Mouse (Mus musculus) 3134 (cell line): Measurements from ENCODE around the gene Snapc2.
"Not testable (repeated sequence)": the region's sequence is repeated elsewhere in the genome, so short reads cannot be mapped to it uniquely, and the experiment has no call there.

Source experiments
- DNase-seq: peaks from one replicate; pipeline ENCODE4 v3.0.0-alpha.2; 2011; ENCODE audit warnings: low spot score; ENCODE audit not compliant: insufficient read length; ENCODE audit errors: extremely low read depth

Gene Snapc2

DNA sequence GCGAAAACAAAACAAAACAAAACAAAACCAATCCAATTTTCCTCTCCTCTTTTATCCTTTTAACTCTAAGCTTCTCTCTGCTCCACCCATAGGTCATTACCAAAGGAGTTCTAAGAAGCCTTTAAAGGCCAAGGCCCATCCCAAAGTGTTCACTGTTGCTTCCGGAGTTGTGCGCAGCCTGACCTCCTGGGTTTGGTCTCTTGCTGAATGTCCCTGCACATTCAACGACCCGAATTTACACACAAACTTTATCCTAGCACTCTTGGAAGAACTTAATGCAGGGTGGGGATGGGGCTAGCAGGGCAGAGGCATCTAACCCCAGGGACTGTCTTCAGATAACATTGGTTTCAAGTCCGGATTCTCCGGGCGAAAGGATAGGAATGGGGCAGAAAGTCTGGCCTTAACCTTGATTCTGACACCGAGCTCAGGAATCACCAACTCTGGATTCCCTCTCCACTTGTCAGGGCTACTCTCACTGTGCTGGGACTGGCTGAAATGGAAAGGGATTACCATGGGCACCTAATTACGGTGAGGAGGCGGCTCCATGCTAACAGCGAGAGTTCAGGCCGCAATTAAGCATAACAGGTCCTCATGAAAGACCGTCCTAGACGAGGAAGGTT, 15.0 kb upstream of the Snapc2 start:
- DNase-seq = no peak

DNA sequence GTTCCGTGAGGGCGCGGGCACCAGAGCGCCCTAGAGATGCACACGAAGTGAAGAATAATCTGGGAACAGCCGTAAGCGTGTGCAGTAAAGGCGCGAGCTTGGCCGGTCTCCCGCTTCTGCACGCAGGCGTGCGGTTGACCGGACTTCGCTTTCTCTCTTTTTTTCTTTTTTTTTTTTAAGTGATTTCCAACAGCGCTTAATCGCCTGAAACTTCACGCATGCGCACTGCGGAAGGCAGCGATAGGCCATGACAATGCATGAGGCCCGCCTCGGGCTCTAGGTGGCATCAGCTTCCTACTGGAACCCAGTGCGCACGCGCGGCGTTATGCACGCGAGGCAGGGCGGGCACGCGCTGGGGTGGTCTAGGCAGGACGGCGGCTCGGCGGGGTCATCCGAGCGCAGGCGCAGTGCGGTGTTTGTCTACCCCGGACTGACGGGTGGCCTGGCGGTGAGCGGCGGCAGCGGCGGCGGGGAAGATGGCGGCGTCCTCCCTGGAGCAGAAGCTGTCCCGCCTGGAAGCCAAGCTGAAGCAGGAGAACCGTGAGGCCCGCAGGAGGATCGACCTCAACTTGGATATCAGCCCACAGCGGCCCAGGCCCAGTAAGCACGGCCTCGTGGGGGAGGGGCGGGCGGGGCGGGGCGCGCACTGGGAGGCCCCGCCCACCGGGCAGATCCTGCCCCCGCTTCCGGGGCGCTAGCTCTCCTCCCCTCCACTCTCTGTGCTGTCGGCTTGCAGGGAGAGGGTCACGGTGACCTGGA, 14.3 kb upstream of the Snapc2 start, which contains the start of the genes Map2k7 and Gm49320:
Gene Map2k7 (plus strand): TSS at position 307 of the 759 bp plus-strand sequence.
Gene Gm49320 (plus strand): TSS at position 432 of the 759 bp plus-strand sequence.
- peak; percentile 98 for DNase-seq

DNA sequence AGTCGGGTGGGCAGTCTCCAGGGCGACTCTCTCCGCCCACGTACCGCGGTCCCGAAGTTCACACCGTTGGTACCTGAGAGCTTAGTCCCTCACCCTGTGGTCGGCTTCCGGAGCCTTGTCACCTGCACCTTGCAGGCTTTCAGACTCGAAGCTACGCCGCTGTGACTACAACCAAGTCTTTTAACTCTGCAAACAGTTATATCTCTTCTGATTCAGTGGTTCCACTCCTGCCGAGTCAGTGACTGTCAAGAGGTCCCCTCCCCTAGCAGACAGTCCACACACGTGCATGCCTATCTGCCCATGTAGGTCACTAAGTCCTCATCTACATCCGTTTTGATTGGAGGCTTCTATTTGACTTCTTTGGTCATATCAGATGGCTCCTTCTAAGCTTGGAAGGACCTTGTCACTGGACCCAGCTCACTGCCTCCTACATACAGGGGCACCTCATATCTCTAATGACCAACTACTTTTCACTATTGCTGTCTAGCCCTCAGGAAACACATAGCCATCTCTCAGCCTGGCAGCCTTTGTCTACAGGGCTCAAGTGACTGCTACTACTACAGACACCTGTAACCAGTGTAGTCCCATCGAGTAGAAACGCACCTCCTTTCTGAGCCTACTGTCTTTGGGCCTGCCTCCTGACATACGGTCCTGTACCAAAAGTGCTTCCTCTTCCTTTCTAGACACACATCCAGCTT, 13.5 kb upstream of the Snapc2 start:
- no peak for DNase-seq

DNA sequence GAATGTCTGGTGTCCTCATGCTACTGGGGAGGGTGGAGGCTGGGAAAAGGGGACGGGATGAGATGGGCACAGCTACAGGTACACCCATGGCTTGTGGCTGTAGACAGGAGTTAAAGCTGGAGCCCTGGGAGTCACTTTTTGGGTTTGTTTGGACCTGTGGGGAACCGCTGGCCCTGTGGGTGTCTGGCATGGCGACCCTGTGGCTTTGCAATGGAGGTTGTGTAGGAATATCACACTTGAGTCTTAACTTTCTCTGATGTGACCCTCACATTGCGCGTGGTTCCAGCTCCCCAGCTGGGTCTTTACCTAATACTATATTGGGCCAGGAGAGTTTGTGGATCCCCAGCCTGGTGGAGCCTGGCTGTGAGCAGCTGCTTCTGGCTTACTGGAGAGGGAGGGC, 7.8 kb upstream of the Snapc2 start:
- DNase-seq = no peak

DNA sequence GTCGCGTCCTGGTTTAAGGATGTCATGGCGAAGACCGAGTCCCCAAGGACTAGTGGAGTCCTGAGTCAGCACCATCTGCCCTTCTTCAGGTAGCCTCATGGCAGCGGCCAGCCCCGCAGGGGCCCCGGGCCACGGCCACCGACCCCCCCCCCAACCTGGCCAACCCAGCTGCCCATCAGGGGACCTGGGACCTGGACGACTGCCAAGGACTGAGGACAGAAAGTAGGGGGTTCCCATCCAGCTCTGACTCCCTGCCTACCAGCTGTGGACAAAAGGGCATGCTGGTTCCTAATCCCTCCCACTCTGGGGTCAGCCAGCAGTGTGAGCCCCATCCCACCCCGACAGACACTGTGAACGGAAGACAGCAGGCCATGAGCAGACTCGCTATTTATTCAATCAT, 7.1 kb upstream of the Snapc2 start:
- no peak for DNase-seq

DNA sequence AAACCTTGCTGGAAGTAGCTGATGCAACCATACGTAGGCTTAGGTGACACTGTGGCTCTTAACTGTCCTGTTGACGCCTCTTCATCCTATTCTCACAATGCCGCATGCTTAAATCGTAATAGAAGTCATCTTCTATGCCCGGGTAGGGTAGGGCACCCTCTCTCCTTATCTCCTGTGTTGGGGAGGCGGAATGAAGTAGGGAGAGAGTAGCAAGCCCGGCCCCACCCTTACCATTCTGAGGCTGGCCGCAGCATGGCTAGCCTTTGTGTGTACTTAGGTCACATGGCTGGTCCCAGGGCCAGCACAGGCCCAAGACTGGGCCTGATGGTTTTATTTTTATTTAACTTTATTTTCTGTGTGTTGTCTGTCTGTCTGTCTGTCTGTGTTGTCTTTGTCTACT, 5.6 kb upstream of the Snapc2 start:
- no peak for DNase-seq

DNA sequence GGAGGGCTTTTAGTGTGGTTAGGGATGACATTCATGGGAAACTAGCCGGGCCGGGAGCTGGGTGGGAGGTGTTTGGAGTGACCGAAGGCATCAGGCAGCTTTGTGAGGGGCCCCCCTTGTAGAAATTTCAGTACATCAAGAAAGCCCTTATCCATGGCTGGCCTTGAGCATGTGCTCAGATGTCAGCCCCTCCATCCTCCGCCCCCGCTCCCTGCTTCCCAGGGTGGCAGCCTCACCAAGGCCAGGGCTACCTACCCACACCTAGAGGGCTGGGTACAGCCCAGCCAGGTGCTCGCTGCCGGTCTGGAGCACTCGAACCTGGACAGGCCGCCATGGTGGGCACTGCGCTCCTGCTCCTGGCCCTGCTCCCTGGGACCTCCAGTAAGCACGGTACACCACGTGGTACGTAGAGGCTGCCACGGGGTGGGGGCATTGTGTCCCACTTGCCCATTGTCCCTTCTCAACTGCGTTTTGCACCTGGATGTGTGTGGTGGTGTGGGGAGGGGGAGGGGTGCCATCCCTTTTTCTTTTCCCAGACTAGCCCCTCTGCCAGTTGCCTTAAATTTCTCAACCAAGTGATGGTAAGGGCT, 4.8 kb upstream of the Snapc2 start, which contains the start of gene Tgfbr3l:
Gene Tgfbr3l (plus strand): TSS at position 264 of the 590 bp plus-strand sequence.
- DNase-seq = no peak

DNA sequence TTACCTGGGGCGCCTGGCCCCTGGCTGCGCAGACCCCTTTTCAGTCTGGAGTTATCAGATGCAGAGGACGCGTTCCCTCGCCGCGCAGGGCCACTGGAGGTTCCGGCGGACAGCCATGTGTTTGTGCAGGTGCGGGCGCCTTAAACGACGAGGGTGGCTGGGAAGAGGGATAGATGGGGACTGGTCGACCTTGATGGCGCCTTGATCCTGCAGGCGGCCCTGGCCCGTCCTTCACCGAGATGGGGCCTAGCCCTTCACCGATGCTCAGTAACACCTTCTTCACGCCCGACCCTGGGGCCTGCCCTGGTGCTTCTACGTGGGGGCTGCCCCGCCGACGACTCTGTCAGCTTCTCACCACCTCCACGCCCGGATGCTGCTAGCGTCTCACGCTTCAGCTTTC, 3.7 kb upstream of the Snapc2 start:
- no peak for DNase-seq

DNA sequence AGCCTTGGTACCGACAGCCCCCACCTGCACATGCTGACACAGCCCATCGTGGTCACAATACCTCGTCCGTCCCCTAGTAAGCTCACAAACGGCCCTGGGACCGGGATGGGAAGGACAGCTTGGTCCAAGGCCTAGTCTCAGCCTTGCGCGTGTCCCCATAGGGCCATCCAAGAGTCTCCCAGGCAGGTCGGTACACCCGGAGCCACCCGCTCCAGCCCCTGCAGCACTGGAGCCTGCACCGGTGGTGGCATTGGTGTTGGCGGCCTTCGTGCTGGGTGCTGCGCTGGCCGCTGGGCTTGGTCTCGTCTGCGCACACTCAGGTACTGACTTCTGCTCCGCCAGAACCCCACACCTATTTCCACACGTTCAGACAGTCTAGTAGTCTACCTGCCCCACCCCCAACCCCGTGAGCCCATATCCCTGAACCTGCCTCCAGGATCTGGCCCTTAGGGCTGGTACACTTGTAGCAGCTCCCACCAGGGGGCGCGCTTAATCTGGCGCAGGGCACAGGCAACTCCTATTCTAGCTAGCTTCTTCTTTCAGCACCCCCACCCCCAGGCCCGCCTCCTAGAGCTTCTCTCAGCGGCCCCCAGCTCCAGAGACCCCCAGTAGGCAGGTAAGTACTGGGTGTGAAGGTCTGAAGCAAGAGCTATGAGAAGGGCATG, 2.4 kb upstream of the Snapc2 start:
- DNase-seq = peak; percentile 66

DNA sequence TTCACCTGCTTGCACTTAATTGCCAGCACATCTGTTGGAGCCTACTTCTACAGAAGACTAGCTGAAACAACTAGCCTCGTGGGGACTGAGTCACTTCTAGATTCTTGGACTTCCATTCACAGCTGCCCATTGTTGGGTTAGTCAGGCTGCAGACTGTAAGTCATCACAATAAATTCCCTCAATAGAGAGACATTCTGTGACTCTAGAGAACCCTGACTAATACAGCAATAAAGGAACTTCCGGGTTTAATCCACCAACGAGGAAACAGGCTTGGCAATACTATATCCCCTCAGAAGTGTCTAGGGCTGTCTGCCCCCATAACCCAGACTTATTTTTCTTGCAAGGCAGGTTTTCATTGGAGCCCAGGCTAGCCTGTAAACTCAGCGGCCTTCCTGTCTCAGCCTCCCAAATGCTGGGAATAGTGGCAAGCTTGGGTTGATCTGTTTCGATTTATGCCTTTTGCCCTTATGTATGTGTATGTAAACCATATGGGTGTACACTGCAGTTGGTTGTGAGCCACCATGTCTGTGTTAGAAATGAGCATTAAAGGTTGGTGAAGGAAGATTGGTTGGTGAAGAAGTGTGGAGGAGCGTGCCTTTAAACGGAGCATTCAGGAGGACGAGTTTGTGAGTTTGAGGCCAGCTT, 642 bp upstream of the Snapc2 start:
- DNase-seq = no peak

DNA sequence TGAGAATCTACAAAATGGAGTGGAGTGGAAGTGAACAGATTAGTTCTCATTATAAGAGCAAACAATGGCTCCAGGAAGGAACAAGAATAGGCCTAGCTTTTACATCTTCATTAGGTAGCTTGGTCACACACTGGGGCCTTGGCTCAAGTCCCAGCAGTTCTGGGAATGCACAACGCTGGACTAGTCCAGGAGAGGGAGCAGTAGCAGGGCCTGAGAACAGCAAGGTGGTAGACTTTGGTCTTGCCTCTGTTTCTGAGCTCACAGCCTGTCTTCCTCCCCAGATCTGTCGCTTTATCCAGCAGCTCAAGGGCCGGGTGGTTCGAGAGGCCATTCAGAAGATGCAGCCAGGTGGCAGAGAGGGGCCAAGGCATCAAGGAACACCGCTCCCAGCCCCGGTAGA, 1.1 kb downstream of the Snapc2 start:
- no peak for DNase-seq

DNA sequence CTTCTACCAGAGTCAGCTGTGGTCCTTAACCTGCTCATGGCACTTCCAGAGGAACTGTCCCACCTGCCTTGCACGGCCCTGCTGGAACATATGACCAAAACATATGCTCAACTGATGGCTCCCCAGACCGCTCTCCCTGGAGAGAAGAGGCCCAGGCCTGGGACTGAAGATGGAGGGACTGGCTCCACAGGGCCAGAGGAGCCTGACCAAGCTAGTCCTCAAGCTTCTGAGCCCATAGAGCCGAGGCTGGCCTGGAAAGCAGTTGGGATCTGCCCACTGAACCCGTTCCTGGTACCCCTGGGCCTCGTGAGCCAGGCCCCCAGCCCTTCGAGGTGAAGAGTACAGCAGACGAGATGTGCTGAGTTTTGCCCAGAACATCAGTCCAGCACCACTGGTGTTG, 2.6 kb downstream of the Snapc2 start:
- not testable (repeated sequence) for DNase-seq

DNA sequence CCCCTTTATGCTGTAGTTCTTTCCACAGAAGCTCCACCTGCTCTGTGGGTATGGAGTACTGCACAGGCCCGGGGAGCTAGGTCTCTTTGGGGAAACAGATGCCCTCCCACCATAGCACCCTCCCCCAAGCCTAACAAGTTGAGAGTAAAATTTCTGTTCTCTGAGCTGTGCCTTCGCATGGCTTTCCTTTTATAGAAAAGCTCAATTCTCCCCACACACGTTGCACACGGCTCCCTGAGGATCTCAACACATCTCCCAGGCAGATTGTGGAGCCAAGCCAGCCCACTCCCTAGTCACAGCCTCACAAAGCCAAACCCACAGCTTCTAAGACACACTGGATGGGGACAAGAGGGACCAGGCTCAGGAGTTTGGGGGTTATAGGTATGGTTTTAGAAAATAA, 4.0 kb downstream of the Snapc2 start:
- no peak for DNase-seq

DNA sequence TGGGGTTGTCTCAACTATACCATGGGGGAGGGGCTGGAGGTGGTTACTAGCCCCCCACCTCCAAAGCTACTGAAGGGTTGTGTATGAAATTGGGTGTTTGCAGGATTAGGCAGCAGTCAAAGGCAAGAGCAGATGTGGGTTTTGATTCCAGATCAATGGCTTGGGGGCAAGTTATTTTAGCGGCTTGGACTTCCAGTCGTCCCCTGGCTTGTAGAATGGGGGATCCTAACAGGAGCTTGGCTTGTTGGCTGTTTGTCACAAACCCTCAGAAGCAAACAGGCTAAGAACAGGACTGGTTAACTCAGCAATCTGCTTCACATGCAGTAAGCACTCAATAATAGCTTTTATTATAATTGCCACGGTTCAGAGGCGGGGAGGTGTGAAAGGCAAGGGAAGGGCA, 4.5 kb downstream of the Snapc2 start:
- DNase-seq = no peak

DNA sequence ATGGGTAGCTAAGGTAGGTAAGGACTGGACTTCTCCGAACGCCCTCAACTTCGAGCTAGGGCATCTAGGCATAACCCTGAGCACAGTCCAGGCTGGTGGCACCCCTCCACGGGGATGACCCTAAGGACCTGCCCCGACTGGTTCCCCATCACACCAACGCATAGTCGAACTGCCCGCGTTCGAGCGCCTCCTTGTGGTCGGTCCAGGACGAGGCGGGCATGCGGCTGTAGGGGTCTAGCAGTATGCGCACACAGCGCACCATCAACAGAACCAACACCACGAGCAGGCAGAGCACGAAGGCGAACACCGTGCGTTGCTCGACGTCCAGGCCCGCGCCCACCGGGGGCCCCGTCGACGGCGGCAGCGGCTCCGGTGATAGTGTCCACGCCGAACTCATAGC, 5.4 kb downstream of the Snapc2 start:
- DNase-seq = peak; percentile 70

DNA sequence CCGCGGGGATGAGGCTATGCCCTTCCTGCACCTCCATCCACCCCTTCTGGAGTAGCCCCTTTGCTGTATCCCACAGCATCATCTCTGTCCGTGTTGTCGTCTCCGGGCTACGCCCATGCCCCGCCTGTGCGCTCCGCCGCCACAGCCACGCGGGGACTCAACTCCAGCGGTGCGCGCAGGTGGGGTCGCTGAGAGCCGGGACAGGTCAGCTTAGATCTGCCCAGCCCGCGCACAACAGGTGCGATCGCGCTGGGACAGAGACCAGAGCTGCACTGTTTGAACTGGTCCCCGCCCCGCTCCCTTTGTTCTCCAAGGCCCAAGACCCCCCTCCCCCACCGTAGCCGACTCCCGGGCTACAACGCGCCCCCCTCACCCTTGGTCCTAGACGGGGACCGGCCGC, 5.8 kb downstream of the Snapc2 start:
- no peak for DNase-seq

DNA sequence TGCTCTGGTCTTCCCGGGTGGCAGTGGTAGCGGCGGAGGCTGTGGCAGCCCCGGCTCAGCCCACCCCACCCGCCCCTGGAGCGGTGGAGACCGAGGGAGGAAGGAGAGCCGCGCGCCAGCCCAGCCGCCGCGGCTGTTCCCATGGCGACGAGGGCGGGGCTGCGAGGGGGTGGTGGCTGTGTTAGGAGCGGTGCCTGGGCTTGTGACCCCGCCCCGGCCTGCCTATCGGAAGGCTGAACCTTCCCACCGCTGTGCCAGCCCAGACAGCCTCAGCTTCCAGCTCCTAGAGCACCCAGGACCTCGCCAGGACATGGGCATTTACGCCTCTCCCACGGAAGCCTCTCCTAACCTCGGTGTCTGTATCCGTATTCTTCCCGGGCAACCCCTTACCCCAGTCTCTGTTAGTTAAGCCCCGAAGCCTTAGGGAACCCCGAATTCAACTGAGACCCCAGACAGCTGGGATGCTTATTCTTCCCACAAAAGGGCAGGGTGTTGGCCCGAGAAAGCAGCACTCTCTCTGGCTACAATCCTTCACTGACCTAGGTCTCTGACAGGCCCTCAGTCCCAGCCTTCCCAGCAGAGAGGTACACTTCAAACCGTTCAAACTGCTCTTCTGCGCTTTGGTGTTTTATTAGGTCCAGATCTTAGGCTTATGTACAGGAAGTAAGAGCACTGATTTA, 6.4 kb downstream of the Snapc2 start, which contains the start of gene Ctxn1:
Gene Ctxn1 (minus strand): TSS at position 150 of the 680 bp plus-strand sequence.
- peak; percentile 90 for DNase-seq

DNA sequence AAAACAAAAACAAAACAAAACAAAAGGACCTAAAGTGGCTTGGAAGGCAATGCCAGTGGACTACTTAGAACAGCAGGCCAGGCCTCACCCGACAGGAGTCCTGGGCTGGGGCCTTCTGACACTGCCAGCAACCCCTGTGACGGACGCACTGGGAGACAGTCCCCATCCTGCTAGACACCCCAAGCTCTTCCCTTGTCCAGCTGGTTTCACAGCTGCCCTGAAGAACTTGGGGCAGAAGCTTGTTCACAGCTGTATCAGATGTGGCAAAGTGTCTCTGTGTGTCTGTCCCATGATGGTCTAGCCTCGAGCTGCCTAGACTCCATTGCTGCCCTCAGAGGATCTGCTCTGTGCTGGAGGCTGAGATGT, 6.9 kb downstream of the Snapc2 start:
- no peak for DNase-seq

DNA sequence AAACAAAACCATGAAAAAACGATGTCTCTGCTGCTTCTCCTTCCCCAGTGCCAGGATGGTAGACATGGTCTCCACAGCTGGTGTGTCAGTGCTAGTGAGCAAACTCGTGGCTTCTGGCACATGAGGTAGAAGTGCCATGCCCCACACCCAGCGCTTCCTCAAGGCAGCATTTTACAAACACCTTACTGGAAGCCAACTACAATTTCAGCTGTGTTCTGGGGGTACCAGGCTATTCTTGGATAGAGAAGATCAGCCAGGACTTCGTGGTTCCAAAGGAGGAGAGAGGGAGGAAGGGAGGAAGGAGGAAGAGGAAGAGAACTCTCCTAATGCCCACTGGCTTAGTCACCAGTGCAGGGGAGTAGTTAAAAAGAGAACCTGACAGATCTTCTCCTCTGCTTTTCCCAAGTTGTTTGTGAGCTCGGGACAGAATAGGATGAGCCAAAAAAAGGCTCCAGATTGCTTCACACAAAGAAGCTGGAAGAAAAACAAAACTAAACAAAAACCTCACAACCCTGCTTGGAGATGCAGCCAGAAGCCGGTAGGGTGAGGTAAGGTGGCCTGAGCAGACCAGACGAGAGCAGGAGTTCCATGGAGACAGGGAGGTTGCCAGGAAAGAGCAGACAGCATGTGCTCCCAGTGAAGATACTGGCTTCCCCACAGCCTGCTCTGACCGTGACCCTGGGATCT, 10.4 kb downstream of the Snapc2 start:
- DNase-seq = no peak
